Mouse (Mus musculus): ENCODE measurements at regions not wholly inside any gene's neighbourhood (a gene's known extent, or its start where the extent isn't known, plus 50 kb on each side); places are given as distances from the start of the nearest gene placed in this dataset.

DNA sequence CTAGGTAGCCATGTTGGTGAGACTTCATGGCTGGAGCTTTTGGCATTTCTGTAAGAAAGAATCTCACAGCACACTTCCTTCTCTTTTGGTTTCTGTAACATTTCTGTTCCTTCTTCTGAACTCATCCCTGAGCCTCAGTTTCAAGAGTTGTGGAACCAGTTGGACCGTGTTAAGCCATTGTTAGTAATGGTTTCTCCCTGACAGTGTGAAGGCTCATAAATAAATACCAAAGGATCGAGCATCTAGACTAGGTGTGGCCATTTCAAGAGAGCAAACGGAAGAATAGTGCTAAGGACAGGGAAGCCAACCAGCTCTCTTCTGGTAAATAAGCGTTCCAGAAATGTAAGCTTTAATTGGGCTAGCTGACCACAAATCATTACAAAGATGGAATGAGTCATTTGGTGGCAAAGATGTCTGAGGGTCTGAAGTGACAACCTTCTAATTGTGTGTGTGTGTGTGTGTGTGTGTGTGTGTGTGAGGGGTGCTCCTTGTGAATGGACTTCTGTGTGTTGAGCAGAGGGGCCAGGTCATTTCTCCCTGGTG lies 71.7 kb upstream of the Cdkn2b start:
- no peak overlapping the region for H3K4me2 ChIP-seq (ENCODE audit: low read depth, low read length)
- H3K9ac ChIP-seq (ENCODE audit: low read length), result no peak overlapping the region
- no peak overlapping the region for H3K27ac ChIP-seq (ENCODE audit: low read length)
- H3K9me3 ChIP-seq (replicated peaks; ENCODE audit: control insufficient read depth, low read length), result no peaks in the 10 kb centered on the region
- ATAC-seq (replicated peaks; ENCODE audit: extremely low read depth, insufficient read depth, low FRiP score), result no peak
- 77% methylated on average over 4 of the region's 4 CpGs for WGBS
- no peaks in the 10 kb centered on the region for H3K4me1 ChIP-seq (ENCODE audit: control insufficient read depth, insufficient read depth, low read length)
- no peaks in the 10 kb centered on the region for H3K36me3 ChIP-seq (ENCODE audit: control insufficient read depth, insufficient read depth)
- no peaks in the 10 kb centered on the region for H3K27me3 ChIP-seq (ENCODE audit: control insufficient read depth, insufficient read depth, low read length)
- no peak overlapping the region for H3K4me3 ChIP-seq (ENCODE audit: low read length)

DNA sequence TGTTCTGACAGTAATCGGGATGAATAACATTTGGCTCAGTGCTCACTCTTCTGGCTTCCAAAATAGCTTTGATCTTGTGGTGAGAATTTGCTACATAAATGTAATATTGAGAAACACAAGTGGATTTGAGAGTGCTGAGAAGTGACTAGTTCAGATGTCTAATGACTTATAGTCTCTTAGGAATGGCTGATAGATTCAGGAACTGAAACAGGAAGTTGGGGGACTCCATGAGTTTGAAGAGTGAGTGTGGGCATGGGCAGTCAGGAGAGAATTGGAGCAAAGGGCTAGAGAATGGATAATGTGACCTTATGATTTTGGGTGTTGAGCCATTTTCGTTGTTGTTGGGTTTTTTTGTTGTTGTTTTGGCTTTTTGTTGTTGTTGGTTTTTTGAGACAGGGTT lies 70.9 kb upstream of the Cdkn2b start:
- H3K4me2 ChIP-seq (ENCODE audit: low read depth, low read length), result no peak overlapping the region
- H3K9me3 ChIP-seq (replicated peaks; ENCODE audit: control insufficient read depth, low read length), result no peaks in the 10 kb centered on the region
- 84% methylated on average over 2 of the region's 2 CpGs for WGBS
- no peak overlapping the region for H3K9ac ChIP-seq (ENCODE audit: low read length)
- H3K4me1 ChIP-seq (ENCODE audit: control insufficient read depth, insufficient read depth, low read length), result no peaks in the 10 kb centered on the region
- no peaks in the 10 kb centered on the region for H3K36me3 ChIP-seq (ENCODE audit: control insufficient read depth, insufficient read depth)
- no peaks in the 10 kb centered on the region for H3K27me3 ChIP-seq (ENCODE audit: control insufficient read depth, insufficient read depth, low read length)
- H3K27ac ChIP-seq (ENCODE audit: low read length), result no peak overlapping the region
- no peak for ATAC-seq (replicated peaks; ENCODE audit: extremely low read depth, insufficient read depth, low FRiP score)
- no peak overlapping the region for H3K4me3 ChIP-seq (ENCODE audit: low read length)

- H3K9ac ChIP-seq (ENCODE audit: low read length), result no peak overlapping the region
- no peak overlapping the region for H3K4me2 ChIP-seq (ENCODE audit: low read depth, low read length)
- H3K36me3 ChIP-seq (ENCODE audit: control insufficient read depth, insufficient read depth), result no peaks in the 10 kb centered on the region
- no peak overlapping the region for H3K4me3 ChIP-seq (ENCODE audit: low read length)
- H3K4me1 ChIP-seq (ENCODE audit: control insufficient read depth, insufficient read depth, low read length), result no peaks in the 10 kb centered on the region
- no peak overlapping the region for H3K27ac ChIP-seq (ENCODE audit: low read length)
- no peaks in the 10 kb centered on the region for H3K27me3 ChIP-seq (ENCODE audit: control insufficient read depth, insufficient read depth, low read length)
- WGBS, result 91% methylated on average over 5 of the region's 5 CpGs
- H3K9me3 ChIP-seq (replicated peaks; ENCODE audit: control insufficient read depth, low read length), result no peaks in the 10 kb centered on the region
- ATAC-seq (replicated peaks; ENCODE audit: extremely low read depth, insufficient read depth, low FRiP score), result no peak
These were observed 70.2 kb upstream of the Cdkn2b start for GRCm38 (mm10) chr4:89381077-89381476.

DNA sequence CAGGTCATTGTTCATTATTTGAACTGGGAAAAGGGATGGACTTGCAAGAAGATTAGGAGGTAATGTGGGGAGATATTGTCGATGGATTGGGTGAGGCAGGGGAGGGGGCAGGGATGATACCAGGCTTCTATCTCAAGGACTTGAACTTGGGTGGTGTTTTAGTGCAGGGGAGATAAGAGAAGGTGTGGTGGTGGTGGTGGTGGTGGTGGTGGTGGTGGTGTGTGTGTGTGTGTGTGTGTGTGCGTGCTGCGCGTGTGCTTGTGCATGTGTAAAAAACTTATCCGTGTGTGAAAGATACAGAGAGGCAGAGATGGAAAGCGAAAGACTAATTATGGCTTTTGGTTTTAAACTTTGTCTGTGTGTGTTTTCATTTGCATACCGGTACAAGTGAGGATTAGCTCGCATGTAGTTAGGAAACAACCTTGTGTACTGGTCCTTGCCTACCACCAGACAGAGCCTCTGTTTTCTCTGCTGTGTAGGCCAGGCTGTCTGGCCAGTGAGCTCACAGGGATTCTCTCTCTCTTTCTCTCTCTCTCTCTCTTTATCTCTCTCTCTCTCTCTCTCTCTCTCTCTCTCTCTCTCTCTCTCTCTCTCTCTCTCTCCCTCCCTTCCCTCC lies 69.6 kb upstream of the Cdkn2b start:
- WGBS, result 84% methylated on average over 8 of the region's 8 CpGs
- Histone ChIP-seq H3K27ac (ENCODE audit: low read length) (no peak overlapping the region), H3K4me1 (ENCODE audit: control insufficient read depth, insufficient read depth, low read length) (no peaks in the 10 kb centered on the region), H3K36me3 (ENCODE audit: control insufficient read depth, insufficient read depth) (no peaks in the 10 kb centered on the region), H3K9me3 (replicated peaks; ENCODE audit: control insufficient read depth, low read length) (no peaks in the 10 kb centered on the region), H3K27me3 (ENCODE audit: control insufficient read depth, insufficient read depth, low read length) (no peaks in the 10 kb centered on the region), H3K4me3 (ENCODE audit: low read length) (no peak overlapping the region), H3K4me2 (ENCODE audit: low read depth, low read length) (no peak overlapping the region), H3K9ac (ENCODE audit: low read length) (no peak overlapping the region)
- no peak for ATAC-seq (replicated peaks; ENCODE audit: extremely low read depth, insufficient read depth, low FRiP score)

GRCm38 (mm10) chr4:89379622-89380329 lies 68.9 kb upstream of the Cdkn2b start:
- Histone ChIP-seq H3K27ac (ENCODE audit: low read length) (no peak overlapping the region), H3K9ac (ENCODE audit: low read length) (no peak overlapping the region), H3K36me3 (ENCODE audit: control insufficient read depth, insufficient read depth) (no peaks in the 10 kb centered on the region), H3K4me1 (ENCODE audit: control insufficient read depth, insufficient read depth, low read length) (no peaks in the 10 kb centered on the region), H3K27me3 (ENCODE audit: control insufficient read depth, insufficient read depth, low read length) (no peaks in the 10 kb centered on the region), H3K9me3 (replicated peaks; ENCODE audit: control insufficient read depth, low read length) (no peaks in the 10 kb centered on the region), H3K4me2 (ENCODE audit: low read depth, low read length) (no peak overlapping the region), H3K4me3 (ENCODE audit: low read length) (no peak overlapping the region)
- ATAC-seq (replicated peaks; ENCODE audit: extremely low read depth, insufficient read depth, low FRiP score), result no peak
- 84% methylated on average over 6 of the region's 6 CpGs for WGBS

- no peak for ATAC-seq (replicated peaks; ENCODE audit: extremely low read depth, insufficient read depth, low FRiP score)
- WGBS, result 72% methylated on average over 6 of the region's 6 CpGs
- Histone ChIP-seq H3K4me2 (ENCODE audit: low read depth, low read length) (no peak overlapping the region), H3K9me3 (replicated peaks; ENCODE audit: control insufficient read depth, low read length) (no peaks in the 10 kb centered on the region), H3K27ac (ENCODE audit: low read length) (no peak overlapping the region), H3K4me3 (ENCODE audit: low read length) (no peak overlapping the region), H3K27me3 (ENCODE audit: control insufficient read depth, insufficient read depth, low read length) (no peaks in the 10 kb centered on the region), H3K9ac (ENCODE audit: low read length) (no peak overlapping the region), H3K36me3 (ENCODE audit: control insufficient read depth, insufficient read depth) (no peaks in the 10 kb centered on the region), H3K4me1 (ENCODE audit: control insufficient read depth, insufficient read depth, low read length) (no peaks in the 10 kb centered on the region)
These were observed 61.8 kb upstream of the Cdkn2b start for GRCm38 (mm10) chr4:89372631-89373030.

DNA sequence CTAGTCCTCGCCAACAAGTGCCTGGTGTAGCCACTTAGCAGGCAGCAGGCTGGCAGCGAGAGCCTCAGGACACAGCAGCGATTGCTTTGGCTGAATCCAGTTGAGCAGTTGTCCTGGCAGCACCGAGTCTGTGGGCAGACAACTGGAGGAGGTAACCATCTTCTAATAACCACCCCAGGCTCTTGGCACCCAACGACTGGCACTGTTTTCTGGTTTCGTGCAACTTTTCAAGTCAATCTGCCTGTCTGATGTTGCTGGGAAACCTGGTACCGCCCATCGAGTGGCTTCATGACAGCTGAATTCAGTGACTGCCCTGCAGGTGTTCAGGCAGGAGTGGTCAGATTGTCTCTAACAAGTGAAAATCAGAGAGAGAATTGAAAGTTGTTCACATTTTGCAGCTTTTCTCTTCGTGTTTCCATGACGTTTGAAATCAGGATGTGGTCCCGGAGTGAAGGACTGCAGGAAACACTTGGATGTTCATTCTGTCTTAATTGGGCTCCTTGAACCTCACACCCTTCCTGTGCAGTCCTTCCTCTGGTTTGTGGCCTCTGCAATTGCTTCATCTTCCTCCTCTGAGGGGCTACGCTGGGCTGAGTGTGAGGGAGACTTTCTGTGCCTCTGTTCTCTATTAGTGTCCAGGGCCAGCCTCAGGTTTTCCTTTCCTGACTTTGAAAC lies 58.1 kb upstream of the Cdkn2b start:
- H3K36me3 ChIP-seq (ENCODE audit: control insufficient read depth, insufficient read depth), result no peaks in the 10 kb centered on the region
- no peak overlapping the region for H3K27ac ChIP-seq (ENCODE audit: low read length)
- no peak for ATAC-seq (replicated peaks; ENCODE audit: extremely low read depth, insufficient read depth, low FRiP score)
- H3K4me3 ChIP-seq (ENCODE audit: low read length), result no peak overlapping the region
- no peak overlapping the region for H3K4me2 ChIP-seq (ENCODE audit: low read depth, low read length)
- 0 out of 2 replicates have a peak, but pooled peaks cover 5% of the 10 kb centered on the region for H3K4me1 ChIP-seq (ENCODE audit: control insufficient read depth, insufficient read depth, low read length)
- H3K9me3 ChIP-seq (replicated peaks; ENCODE audit: control insufficient read depth, low read length), result no peaks in the 10 kb centered on the region
- H3K9ac ChIP-seq (ENCODE audit: low read length), result no peak overlapping the region
- no peaks in the 10 kb centered on the region for H3K27me3 ChIP-seq (ENCODE audit: control insufficient read depth, insufficient read depth, low read length)
- WGBS, result 73% methylated on average over 12 of the region's 12 CpGs

DNA sequence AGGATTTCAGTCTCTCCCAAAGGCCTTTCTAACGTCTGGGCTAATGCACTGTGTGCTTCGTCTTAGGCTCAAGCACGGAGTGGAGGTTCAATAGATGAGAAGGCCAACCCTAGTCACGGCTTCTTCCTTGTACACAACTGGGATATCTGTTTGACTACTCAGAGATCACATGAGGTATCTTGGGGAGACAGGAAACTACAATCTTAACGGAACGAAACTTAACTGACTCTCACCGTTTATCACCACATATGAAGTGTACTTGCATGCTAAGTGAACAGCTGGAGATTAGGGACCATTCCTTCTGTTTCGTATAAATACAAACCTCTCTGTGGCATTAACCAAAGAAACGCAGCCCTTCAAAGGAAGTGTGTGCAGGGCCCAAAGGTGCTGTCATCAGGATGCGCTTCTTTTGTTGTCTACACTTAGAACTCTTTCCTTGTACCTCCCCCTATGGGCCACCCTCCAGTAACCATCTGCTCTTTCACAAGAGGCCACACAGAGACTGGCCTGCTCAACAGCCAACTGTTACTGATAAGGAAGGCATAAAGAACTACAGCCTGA lies 55.8 kb upstream of the Cdkn2b start:
- WGBS, result 20% methylated on average over 10 of the region's 10 CpGs
- peak overlapping the region; percentile 16 for H3K4me2 ChIP-seq (ENCODE audit: low read depth, low read length)
- 0 out of 2 replicates have a peak, but pooled peaks cover 5% of the 10 kb centered on the region for H3K4me1 ChIP-seq (ENCODE audit: control insufficient read depth, insufficient read depth, low read length)
- no peaks in the 10 kb centered on the region for H3K36me3 ChIP-seq (ENCODE audit: control insufficient read depth, insufficient read depth)
- no peak overlapping the region for H3K27ac ChIP-seq (ENCODE audit: low read length)
- H3K4me3 ChIP-seq (ENCODE audit: low read length), result no peak overlapping the region
- ATAC-seq (replicated peaks; ENCODE audit: extremely low read depth, insufficient read depth, low FRiP score), result no peak
- H3K9me3 ChIP-seq (replicated peaks; ENCODE audit: control insufficient read depth, low read length), result no peaks in the 10 kb centered on the region
- no peaks in the 10 kb centered on the region for H3K27me3 ChIP-seq (ENCODE audit: control insufficient read depth, insufficient read depth, low read length)
- H3K9ac ChIP-seq (ENCODE audit: low read length), result no peak overlapping the region

DNA sequence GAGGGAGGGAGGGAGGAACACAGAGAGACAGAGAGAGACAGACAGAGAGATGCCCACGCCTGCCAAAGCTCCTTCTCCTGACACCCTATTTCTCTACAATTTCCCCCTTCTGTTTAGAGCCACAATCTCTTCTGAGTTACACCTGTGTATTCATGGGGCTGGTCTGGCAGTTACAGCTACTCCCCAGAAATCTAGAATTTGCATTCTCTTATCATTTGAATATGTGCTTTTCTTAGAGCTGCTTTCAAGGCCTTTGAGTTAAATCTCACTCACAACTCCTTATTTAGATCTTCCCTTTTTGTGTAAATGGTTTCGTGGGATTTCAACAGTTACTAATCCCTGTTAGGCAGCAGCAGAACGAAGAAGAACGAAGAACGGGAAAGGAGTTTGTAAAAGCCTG lies 55.0 kb upstream of the Cdkn2b start:
- ATAC-seq (replicated peaks; ENCODE audit: extremely low read depth, insufficient read depth, low FRiP score), result no peak

More for the DNA sequence above, 55.0 kb upstream of the Cdkn2b start:
- no peak overlapping the region for H3K27ac ChIP-seq (ENCODE audit: low read length)
- H3K4me1 ChIP-seq (ENCODE audit: control insufficient read depth, insufficient read depth, low read length), result 0 out of 2 replicates have a peak, but pooled peaks cover 5% of the 10 kb centered on the region
- 69% methylated on average over 5 of the region's 5 CpGs for WGBS
- H3K27me3 ChIP-seq (ENCODE audit: control insufficient read depth, insufficient read depth, low read length), result no peaks in the 10 kb centered on the region
- H3K4me3 ChIP-seq (ENCODE audit: low read length), result no peak overlapping the region
- no peaks in the 10 kb centered on the region for H3K36me3 ChIP-seq (ENCODE audit: control insufficient read depth, insufficient read depth)
- H3K4me2 ChIP-seq (ENCODE audit: low read depth, low read length), result no peak overlapping the region
- H3K9ac ChIP-seq (ENCODE audit: low read length), result no peak overlapping the region
- no peaks in the 10 kb centered on the region for H3K9me3 ChIP-seq (replicated peaks; ENCODE audit: control insufficient read depth, low read length)

Measured in heart, embryonic 16.5 days (tissue).